Mouse (Mus musculus) splenic B cell, adult 2 months (primary cell): ENCODE results near the gene Ubr7.

Experiments
- DNase-seq: peaks from one replicate; pipeline ENCODE4 v3.0.0-alpha.2; 2011; ENCODE audit warnings: low read depth, low spot score
- H3K27me3 ChIP-seq: 2 replicates; pipeline ENCODE4 v1.6.1; 2012; ENCODE audit warnings: mild to moderate bottlenecking, low read length, moderate library complexity, mixed read lengths; ENCODE audit not compliant: control insufficient read depth, poor library complexity, insufficient read depth, severe bottlenecking
- H3K36me3 ChIP-seq: 2 replicates; pipeline ENCODE4 v1.6.1; 2012; ENCODE audit warnings: mild to moderate bottlenecking, low read length, moderate library complexity, mixed read lengths; ENCODE audit not compliant: control insufficient read depth, poor library complexity, insufficient read depth, severe bottlenecking

Gene Ubr7

GRCm38 (mm10) chr12:102757689-102758402 is at the start of gene Ubr7, which contains the start of the genes Gm28051 and Gon7:
TSS of gene Ubr7 (plus strand) at chr12:102757967.
TSS of gene Gm28051 (minus strand) at chr12:102757765.
TSS of gene Gon7 (minus strand) at chr12:102757803.
- Histone ChIP-seq H3K36me3 (no peaks in the 10 kb centered on the region), H3K27me3 (no peaks in the 10 kb centered on the region)
- peak; percentile 97 for DNase-seq

DNA sequence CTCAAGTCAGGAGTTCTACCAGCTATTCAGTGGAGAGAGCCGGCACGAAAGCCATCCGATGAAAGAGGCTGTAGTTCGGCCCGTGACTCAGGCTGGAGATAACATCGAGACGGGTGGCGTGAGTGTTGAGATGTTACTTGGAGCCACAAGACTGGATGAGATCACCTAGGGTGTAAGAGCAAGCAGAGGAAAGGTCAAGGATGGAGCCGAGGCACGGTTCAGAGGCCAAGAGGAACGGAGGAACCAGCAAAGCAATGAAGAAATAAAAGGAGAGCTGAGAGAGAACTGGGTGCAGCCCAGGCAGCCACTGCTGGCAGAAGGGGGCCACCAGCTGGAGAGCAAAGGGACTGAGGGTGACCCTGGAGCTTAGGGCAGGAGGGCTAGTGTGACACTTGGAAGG is 49.5 kb upstream of the Ubr7 start:
- Histone ChIP-seq H3K27me3 (no peaks in the 10 kb centered on the region), H3K36me3 (no peaks in the 10 kb centered on the region)
- no peak for DNase-seq

GRCm38 (mm10) chr12:102709896-102710295 is 47.9 kb upstream of the Ubr7 start:
- H3K27me3 ChIP-seq = no peaks in the 10 kb centered on the region
- DNase-seq = no peak

GRCm38 (mm10) chr12:102710851-102711375 is 46.9 kb upstream of the Ubr7 start:
- DNase-seq = no peak
- Histone ChIP-seq H3K27me3 (no peaks in the 10 kb centered on the region), H3K36me3 (no peaks in the 10 kb centered on the region)

More at GRCm38 (mm10) chr12:102709896-102710295, 47.9 kb upstream of the Ubr7 start:
- no peaks in the 10 kb centered on the region for H3K36me3 ChIP-seq

- Histone ChIP-seq H3K27me3 (no peaks in the 10 kb centered on the region), H3K36me3 (no peaks in the 10 kb centered on the region)
- DNase-seq = peak; percentile 35
Measured at GRCm38 (mm10) chr12:102713153-102713865, 44.5 kb upstream of the Ubr7 start.

GRCm38 (mm10) chr12:102714116-102714515 is 43.7 kb upstream of the Ubr7 start:
- no peaks in the 10 kb centered on the region for H3K36me3 ChIP-seq
- H3K27me3 ChIP-seq = no peaks in the 10 kb centered on the region
- DNase-seq = peak; percentile 71

DNA sequence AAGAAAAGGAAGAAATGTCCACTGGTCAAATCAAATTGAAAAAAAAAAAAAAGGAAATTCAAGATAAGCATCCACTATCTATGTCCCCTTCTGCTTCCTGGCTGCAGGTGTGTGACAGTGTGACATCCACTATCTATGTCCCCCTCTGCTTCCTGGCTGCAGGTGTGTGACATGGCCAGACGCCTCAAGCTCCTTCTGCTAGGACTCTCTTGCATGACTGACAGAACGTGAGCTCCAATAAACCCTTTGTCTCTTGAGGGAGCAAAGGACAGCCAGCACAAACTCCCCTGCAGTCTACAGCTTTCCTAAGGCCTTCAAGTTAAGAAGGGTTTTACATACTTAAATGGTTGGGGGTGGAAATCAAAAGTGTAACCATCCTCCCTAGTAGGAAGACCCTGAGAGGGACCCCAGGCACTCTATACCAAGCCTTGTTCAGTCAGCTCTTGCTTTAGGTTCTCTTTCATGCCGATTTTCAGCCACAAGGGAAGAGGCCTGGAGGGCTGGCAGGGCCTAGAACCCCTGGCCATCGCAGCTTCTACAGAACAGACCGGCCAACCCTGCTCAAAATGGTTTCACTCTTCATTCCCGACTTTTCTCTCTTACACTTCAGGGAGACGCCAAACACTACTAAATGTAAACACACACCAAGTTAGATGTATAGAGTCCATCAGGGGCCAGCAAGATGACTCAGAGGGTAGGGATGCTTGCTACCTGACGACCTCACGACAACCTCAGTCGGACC is 42.9 kb upstream of the Ubr7 start:
- no peaks in the 10 kb centered on the region for H3K27me3 ChIP-seq
- no peak for DNase-seq
- no peaks in the 10 kb centered on the region for H3K36me3 ChIP-seq

GRCm38 (mm10) chr12:102719552-102720315 is 38.0 kb upstream of the Ubr7 start:
- Histone ChIP-seq H3K36me3 (no peaks in the 10 kb centered on the region), H3K27me3 (no peaks in the 10 kb centered on the region)
- peak; percentile 80 for DNase-seq

- Histone ChIP-seq H3K27me3 (no peaks in the 10 kb centered on the region), H3K36me3 (no peaks in the 10 kb centered on the region)
- no peak for DNase-seq
Measured at GRCm38 (mm10) chr12:102722451-102722850, 35.3 kb upstream of the Ubr7 start.

GRCm38 (mm10) chr12:102722966-102723365 is 34.8 kb upstream of the Ubr7 start:
- Histone ChIP-seq H3K36me3 (no peaks in the 10 kb centered on the region), H3K27me3 (no peaks in the 10 kb centered on the region)
- DNase-seq = no peak

DNA sequence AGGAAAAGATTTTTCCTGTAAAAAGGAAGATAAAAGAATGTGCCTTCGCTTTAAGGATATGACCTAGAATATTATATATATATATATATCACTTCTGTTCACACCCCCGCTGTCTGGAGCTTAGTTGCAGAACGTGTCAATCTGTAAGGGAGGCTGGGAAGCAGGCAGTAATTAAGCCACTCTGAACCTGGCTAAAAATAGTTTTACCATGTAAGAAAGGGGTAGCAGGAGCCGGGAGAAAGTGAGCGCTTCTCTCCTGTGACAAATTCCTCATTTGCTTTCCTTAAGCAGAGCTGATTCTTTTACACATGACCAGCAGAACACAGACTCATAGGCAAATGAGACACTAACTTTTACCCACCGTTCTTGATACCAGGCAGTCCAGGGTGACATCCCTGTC is 33.9 kb upstream of the Ubr7 start:
- no peaks in the 10 kb centered on the region for H3K36me3 ChIP-seq
- no peak for DNase-seq

GRCm38 (mm10) chr12:102725146-102725545 is 32.6 kb upstream of the Ubr7 start:
- H3K36me3 ChIP-seq = no peaks in the 10 kb centered on the region
- DNase-seq = no peak
- H3K27me3 ChIP-seq = no peaks in the 10 kb centered on the region

More for the DNA sequence above, 33.9 kb upstream of the Ubr7 start:
- H3K27me3 ChIP-seq = no peaks in the 10 kb centered on the region

- Histone ChIP-seq H3K27me3 (no peaks in the 10 kb centered on the region), H3K36me3 (no peaks in the 10 kb centered on the region)
- no peak for DNase-seq
Measured at GRCm38 (mm10) chr12:102725761-102726175, 32.0 kb upstream of the Ubr7 start.
